Mouse (Mus musculus): ENCODE measurements at regions not wholly inside any gene's neighbourhood (a gene's known extent, or its start where the extent isn't known, plus 50 kb on each side); places are given as distances from the start of the nearest gene placed in this dataset.
"Not testable (repeated sequence)": the region's sequence is repeated elsewhere in the genome, so short reads cannot be mapped to it uniquely, and the experiment has no call there.

- Histone ChIP-seq H3K27me3 (ENCODE audit: control insufficient read depth, insufficient read depth, low read length) (no peaks in the 10 kb centered on the region), H3K4me1 (ENCODE audit: control insufficient read depth, insufficient read depth, low read length) (no peaks in the 10 kb centered on the region), H3K4me3 (replicated peaks; ENCODE audit: insufficient read depth, low read depth, low read length) (no peak overlapping the region), H3K27ac (ENCODE audit: insufficient read depth, low read length) (no peak overlapping the region)
- no peak for DNase-seq
- TF ChIP-seq POLR2A (IDR thresholded peaks at IDR 0.05; ENCODE audit: borderline replicate concordance, insufficient read depth, low read length): no peak
- no peak for TF ChIP-seq CTCF (IDR thresholded peaks at IDR 0.05; ENCODE audit: borderline replicate concordance, insufficient read depth, low read depth, low read length)
- 87% methylated on average over 5 of the region's 5 CpGs for WGBS
Observed at GRCm38 (mm10) chr19:49360715-49361114, 1154.9 kb downstream of the Sorcs3 start.

GRCm38 (mm10) chr19:49361116-49361515, 1155.3 kb downstream of the Sorcs3 start:
- not testable (repeated sequence) for H3K27me3 ChIP-seq (ENCODE audit: control insufficient read depth, insufficient read depth, low read length); H3K4me3 ChIP-seq (replicated peaks; ENCODE audit: insufficient read depth, low read depth, low read length); H3K4me1 ChIP-seq (ENCODE audit: control insufficient read depth, insufficient read depth, low read length); DNase-seq; H3K27ac ChIP-seq (ENCODE audit: insufficient read depth, low read length)
- WGBS: 84% methylated on average over 10 of the region's 11 CpGs

DNA sequence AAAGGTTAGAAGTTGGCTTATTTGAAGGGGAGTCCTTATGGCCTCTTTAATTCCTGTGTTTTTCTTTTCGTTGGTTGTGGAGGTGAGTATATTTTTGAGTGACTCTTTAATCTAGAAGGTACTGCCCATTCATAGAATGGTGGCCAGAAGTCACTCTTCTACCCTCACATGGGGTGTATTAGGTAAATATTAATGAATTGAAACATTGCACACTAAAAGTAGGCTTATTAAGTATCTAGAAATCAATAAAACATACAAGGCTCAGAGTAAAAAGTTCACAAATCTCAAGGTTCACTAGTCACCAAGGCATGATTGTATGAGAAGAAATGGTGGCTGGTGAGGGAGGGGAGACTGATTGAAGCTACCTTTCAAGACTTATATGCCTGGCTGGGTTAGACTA, 1167.1 kb downstream of the Sorcs3 start:
- no peak overlapping the region for H3K4me3 ChIP-seq (replicated peaks; ENCODE audit: insufficient read depth, low read depth, low read length)
- H3K27me3 ChIP-seq (ENCODE audit: control insufficient read depth, insufficient read depth, low read length): no peaks in the 10 kb centered on the region
- DNase-seq: no peak
- no peaks in the 10 kb centered on the region for H3K4me1 ChIP-seq (ENCODE audit: control insufficient read depth, insufficient read depth, low read length)
- no peak overlapping the region for H3K27ac ChIP-seq (ENCODE audit: insufficient read depth, low read length)
- WGBS: 74% methylated on average over 1 of the region's 1 CpGs
- TF ChIP-seq POLR2A (IDR thresholded peaks at IDR 0.05; ENCODE audit: borderline replicate concordance, insufficient read depth, low read length) (no peak), CTCF (IDR thresholded peaks at IDR 0.05; ENCODE audit: borderline replicate concordance, insufficient read depth, low read depth, low read length) (no peak)

DNA sequence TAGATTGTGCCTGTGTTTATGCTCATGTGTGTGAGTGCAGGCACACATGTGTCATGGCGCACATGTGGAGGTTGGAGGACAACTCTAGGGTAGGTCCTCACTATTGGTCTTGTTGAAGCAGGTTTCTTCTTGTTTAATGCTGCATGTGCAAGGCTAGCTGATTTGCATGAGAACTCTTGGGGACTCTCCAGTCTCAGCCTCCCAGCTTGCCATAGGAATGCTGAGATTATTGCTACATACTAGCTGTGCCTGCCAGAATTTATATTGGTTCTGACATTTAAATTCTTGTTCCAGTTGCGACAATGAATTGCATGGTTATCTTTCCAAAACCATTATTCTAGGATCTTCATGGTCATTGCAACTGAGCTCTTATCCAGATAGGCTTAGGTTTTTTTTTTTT, 1168.5 kb downstream of the Sorcs3 start:
- 89% methylated on average over 2 of the region's 2 CpGs for WGBS
- DNase-seq: no peak
- H3K27ac ChIP-seq (ENCODE audit: insufficient read depth, low read length): no peak overlapping the region

DNA sequence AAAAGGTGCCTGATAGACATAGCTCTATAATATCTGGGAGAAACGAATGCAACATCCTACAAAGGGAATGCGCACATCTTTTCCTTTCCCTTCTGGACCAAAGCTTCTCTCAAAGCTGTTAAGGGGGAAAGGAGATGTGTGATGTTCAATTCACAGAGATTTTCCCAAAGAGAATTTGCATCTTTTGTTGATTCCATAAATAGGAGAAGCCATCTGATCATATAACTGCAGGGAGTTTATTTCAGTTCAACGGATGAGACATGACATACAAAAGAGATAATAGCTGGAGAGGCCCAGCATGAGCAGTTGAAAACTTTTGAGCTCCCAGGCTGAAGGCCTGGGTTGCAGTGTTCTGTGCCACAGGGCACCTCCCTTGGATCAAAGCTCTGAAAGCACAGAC, 1169.1 kb downstream of the Sorcs3 start:
- TF ChIP-seq CTCF (IDR thresholded peaks at IDR 0.05; ENCODE audit: borderline replicate concordance, insufficient read depth, low read depth, low read length) (no peak), POLR2A (IDR thresholded peaks at IDR 0.05; ENCODE audit: borderline replicate concordance, insufficient read depth, low read length) (no peak)
- WGBS: 66% methylated on average over 3 of the region's 3 CpGs
- no peak for DNase-seq
- no peaks in the 10 kb centered on the region for H3K4me1 ChIP-seq (ENCODE audit: control insufficient read depth, insufficient read depth, low read length)
- H3K27ac ChIP-seq (ENCODE audit: insufficient read depth, low read length): no peak overlapping the region
- H3K27me3 ChIP-seq (ENCODE audit: control insufficient read depth, insufficient read depth, low read length): no peaks in the 10 kb centered on the region
- H3K4me3 ChIP-seq (replicated peaks; ENCODE audit: insufficient read depth, low read depth, low read length): no peak overlapping the region

More for the DNA sequence above, 1168.5 kb downstream of the Sorcs3 start:
- no peak overlapping the region for H3K4me3 ChIP-seq (replicated peaks; ENCODE audit: insufficient read depth, low read depth, low read length)
- H3K27me3 ChIP-seq (ENCODE audit: control insufficient read depth, insufficient read depth, low read length): no peaks in the 10 kb centered on the region
- H3K4me1 ChIP-seq (ENCODE audit: control insufficient read depth, insufficient read depth, low read length): no peaks in the 10 kb centered on the region
- TF ChIP-seq CTCF (IDR thresholded peaks at IDR 0.05; ENCODE audit: borderline replicate concordance, insufficient read depth, low read depth, low read length) (no peak), POLR2A (IDR thresholded peaks at IDR 0.05; ENCODE audit: borderline replicate concordance, insufficient read depth, low read length) (no peak)

DNA sequence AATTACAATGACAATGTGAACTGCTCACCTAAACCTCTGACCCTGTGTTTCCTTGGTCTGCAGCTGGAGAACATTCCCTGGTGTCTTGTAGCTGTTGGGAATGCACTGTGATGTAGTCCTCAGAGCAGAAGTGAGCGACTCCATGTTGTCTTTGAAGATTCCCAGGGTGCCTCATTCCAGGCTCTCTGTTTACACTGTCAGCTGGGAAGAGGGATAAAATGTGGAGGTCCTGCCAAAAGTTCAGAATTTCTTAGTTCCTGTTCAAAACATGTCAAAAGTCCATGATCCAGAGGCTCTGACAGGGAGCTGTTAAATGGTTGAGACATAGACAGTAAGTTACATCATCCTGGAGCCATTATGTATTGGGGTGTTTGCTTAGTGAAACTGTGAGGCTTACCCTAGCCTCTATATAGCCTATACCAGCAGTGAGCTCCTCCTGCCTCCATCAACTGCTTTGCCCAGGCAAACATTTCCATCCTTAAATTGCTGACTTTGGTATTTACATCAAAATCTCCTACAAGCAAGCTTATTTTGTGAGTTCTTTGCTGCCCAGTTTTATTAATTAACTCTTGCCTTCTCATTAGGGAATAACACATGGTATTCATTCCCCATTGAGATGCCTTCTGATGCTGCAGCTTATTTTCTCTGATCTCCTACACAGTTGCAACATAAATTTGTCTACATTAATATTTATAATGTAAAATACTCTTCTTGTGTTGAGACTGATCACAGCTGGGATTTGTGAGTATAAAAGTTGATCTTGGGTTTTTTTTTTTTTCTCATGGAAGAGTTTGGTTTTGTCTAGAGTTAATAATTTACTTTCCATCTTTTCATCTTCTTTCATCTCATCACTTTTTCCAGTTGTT, 1170.2 kb downstream of the Sorcs3 start:
- TF ChIP-seq CTCF (IDR thresholded peaks at IDR 0.05; ENCODE audit: borderline replicate concordance, insufficient read depth, low read depth, low read length) (no peak), POLR2A (IDR thresholded peaks at IDR 0.05; ENCODE audit: borderline replicate concordance, insufficient read depth, low read length) (no peak)
- Histone ChIP-seq H3K4me3 (replicated peaks; ENCODE audit: insufficient read depth, low read depth, low read length) (no peak overlapping the region), H3K27ac (ENCODE audit: insufficient read depth, low read length) (no peak overlapping the region), H3K4me1 (ENCODE audit: control insufficient read depth, insufficient read depth, low read length) (no peaks in the 10 kb centered on the region), H3K27me3 (ENCODE audit: control insufficient read depth, insufficient read depth, low read length) (no peaks in the 10 kb centered on the region)
- DNase-seq: no peak
- 42% methylated on average over 1 of the region's 1 CpGs for WGBS

GRCm38 (mm10) chr19:49379646-49380045, 1173.8 kb downstream of the Sorcs3 start:
- 36% methylated on average over 3 of the region's 3 CpGs for WGBS
- TF ChIP-seq CTCF (IDR thresholded peaks at IDR 0.05; ENCODE audit: borderline replicate concordance, insufficient read depth, low read depth, low read length): no peak
- no peak for TF ChIP-seq POLR2A (IDR thresholded peaks at IDR 0.05; ENCODE audit: borderline replicate concordance, insufficient read depth, low read length)
- H3K27ac ChIP-seq (ENCODE audit: insufficient read depth, low read length): no peak overlapping the region
- no peak overlapping the region for H3K4me3 ChIP-seq (replicated peaks; ENCODE audit: insufficient read depth, low read depth, low read length)
- H3K4me1 ChIP-seq (ENCODE audit: control insufficient read depth, insufficient read depth, low read length): no peaks in the 10 kb centered on the region
- no peak for DNase-seq
- H3K27me3 ChIP-seq (ENCODE audit: control insufficient read depth, insufficient read depth, low read length): no peaks in the 10 kb centered on the region

GRCm38 (mm10) chr19:49396257-49396656, 1190.4 kb downstream of the Sorcs3 start:
- Histone ChIP-seq H3K27ac (ENCODE audit: insufficient read depth, low read length) (no peak overlapping the region), H3K27me3 (ENCODE audit: control insufficient read depth, insufficient read depth, low read length) (no peaks in the 10 kb centered on the region), H3K4me3 (replicated peaks; ENCODE audit: insufficient read depth, low read depth, low read length) (no peak overlapping the region), H3K4me1 (ENCODE audit: control insufficient read depth, insufficient read depth, low read length) (no peaks in the 10 kb centered on the region)
- no peak for DNase-seq
- 17% methylated on average over 2 of the region's 2 CpGs for WGBS
- TF ChIP-seq CTCF (IDR thresholded peaks at IDR 0.05; ENCODE audit: borderline replicate concordance, insufficient read depth, low read depth, low read length) (no peak), POLR2A (IDR thresholded peaks at IDR 0.05; ENCODE audit: borderline replicate concordance, insufficient read depth, low read length) (no peak)

Measured in cerebellum, adult 2 months (tissue).